Mouse (Mus musculus) heart, postnatal 14 days (tissue): ENCODE data around the gene Tfg. TPM values are rescaled to one million over a fixed set of nuclear protein-coding genes. Genes with fewer than 3 reads are reported as not detected.

ENCODE experiments used
- DNase-seq, 2 experiments: peaks; one replicate each; pipeline ENCODE4 v3.0.0; 2021 to 2022
- intact Hi-C: fragments of 180-260 bp; cut with DNase I; formaldehyde crosslinking; loops from one replicate; pipeline ENCODE4 v1.15.1; 2025
- total RNA-seq, 2 experiments: library from RNA; stranded (reverse); gene quantifications; 2 replicates each; pipeline ENCODE4 v1.2.3; 2021

Gene Tfg
- total RNA-seq, 2 experiments from 2014 or later, result 52.1 to 52.4 TPM

DNA sequence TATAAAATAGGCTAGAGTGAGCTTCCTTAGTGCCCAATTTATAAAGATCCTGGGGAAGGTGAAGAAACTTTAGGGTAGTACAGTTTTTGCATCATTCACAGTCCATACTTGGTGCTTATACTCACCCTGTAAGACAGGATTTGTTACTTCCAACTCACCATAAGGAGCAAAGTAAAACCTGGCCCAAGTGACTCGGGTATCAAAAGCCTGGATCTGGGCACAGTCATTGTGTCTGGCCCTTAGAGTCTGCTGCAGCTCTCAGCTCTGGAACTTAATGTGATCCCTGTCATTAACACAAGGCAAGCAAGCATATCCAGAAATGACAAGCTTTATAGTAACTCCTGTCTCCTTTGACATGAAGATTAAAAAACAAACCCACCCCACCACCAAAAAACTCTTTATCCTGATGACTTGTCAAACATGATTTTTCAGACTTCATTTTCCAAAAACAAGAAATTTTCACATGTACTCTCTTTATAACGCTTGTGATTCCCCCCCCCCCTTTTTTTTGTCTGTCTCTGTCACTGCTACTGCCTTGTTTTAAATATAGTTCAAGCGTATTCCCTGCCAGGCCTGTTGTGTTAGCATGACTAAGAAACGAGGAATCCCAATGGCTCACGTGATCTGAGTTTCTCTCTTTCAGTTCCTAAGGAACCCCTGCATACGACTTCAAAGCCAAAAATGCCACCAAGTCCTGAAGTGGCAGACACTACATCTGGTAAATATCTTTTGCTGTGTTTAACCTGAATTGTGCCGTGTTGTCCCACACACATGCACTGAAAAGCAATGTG is 70.7 kb downstream of the Tfg start:
- intact Hi-C loops, result no loop called here
- DNase-seq, result peak in 1 of 2 experiments; percentile 12

DNA sequence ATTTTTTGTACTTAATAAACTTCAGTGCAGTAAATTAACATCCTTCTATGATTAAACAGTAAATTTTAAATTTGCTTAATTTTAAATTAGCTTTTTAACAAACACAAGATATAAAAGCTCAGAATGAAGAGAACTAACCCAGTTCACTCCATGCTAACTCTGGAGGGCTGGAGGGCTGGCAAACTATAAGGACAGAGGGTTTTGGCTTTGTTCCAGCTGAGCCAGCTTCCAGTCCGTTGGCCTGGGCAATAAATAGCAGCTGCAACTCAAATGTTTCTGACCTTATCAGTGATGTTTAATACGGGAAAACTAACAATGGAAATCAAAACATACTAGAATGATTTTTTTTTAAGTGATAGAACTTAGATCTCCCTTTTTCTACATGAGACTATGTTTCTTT is 72.0 kb downstream of the Tfg start:
- intact Hi-C loops, result no loop called here
- peak; percentile 16 to 40 for DNase-seq

Other genes starting within 250 kb of the Tfg start
- 1 to 10 TPM; 6.6 to 9.0 TPM for gene Abi3bp, start 239.6 kb downstream of the Tfg start, total RNA-seq
- under 1 TPM in 1 of 2 experiments, not detected in 1; 0.10 TPM for gene Adgrg7, start 78.4 kb upstream of the Tfg start, total RNA-seq
- 1 to 10 TPM; 5.0 to 5.7 TPM for gene Tmem45a, start 168.7 kb upstream of the Tfg start, total RNA-seq
- gene Lnp1, start 210.6 kb upstream of the Tfg start, total RNA-seq, result not detected